8 mouse cellular contexts compared by ENCODE assay signal in the genomic region with DNA sequence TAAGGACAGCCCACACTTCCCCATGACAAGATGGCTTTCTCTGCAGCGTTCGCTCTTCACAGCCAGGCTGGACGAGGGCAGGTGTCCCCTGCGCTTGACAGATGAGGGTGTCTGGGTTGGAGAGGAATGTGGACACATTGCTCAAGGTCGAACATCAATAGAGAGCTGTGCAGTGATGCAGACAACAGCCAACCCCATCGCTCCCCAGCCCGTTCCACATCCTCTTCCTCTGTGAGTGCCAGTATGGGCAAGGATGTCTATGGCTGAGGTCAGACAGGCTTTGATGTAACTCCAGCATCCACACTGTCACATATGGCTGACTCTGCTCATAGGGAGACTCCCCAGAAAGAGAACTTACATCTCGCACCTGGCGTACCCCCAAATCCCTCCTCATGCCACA. TPM values are rescaled to one million over a fixed set of nuclear protein-coding genes. Genes with fewer than 3 reads are reported as not detected.
A peak's percentile ranks its signal among the peaks of the same experiment; 100 is the strongest.
DNase-seq lines count a peak whose midpoint lies in the region; ATAC-seq lines count a peak whose summit lies in the region.

No protein-coding gene starts in this region.

- peak overlapping the region; percentile 49; the same call in 1 of the 2 replicates for H3K4me2 ChIP-seq in heart, embryonic 12.5 days
- peak overlapping the region; percentile 34; the same call in 1 of the 2 replicates for H3K4me2 ChIP-seq in limb, embryonic 12.5 days

- 67% methylated on average over 9 of the region's 9 CpGs for WGBS in heart, embryonic 12.5 days
- 83% methylated on average over 9 of the region's 9 CpGs for WGBS in limb, embryonic 12.5 days

- H3K27ac ChIP-seq in heart, embryonic 12.5 days (ENCODE audit: poor library complexity, severe bottlenecking), result peak overlapping the region; percentile 97
- H3K27ac ChIP-seq in limb, embryonic 12.5 days, result peak overlapping the region; percentile 94

- intact Hi-C loops in heart, postnatal 10 days (cut with DNase I), result loop anchor here (5.0 kb wide), 1 partner anchor 294 kb away; no protein-coding TSS in a partner anchor

- peaks cover 89% of the 10 kb centered on the region for H3K4me1 ChIP-seq in heart, embryonic 12.5 days (replicated peaks)
- H3K4me1 ChIP-seq in limb, embryonic 12.5 days (replicated peaks), result peaks cover 95% of the 10 kb centered on the region

- H3K9ac ChIP-seq in heart, embryonic 12.5 days, result peak overlapping the region; percentile 49
- H3K9ac ChIP-seq in limb, embryonic 12.5 days (replicated peaks), result no peak overlapping the region

- H3K36me3 ChIP-seq in heart, embryonic 12.5 days, result peaks cover 38% of the 10 kb centered on the region
- H3K36me3 ChIP-seq in limb, embryonic 12.5 days, result peaks cover 27% of the 10 kb centered on the region

- no peak overlapping the region for H3K4me3 ChIP-seq in heart, embryonic 12.5 days
- no peak overlapping the region for H3K4me3 ChIP-seq in limb, embryonic 12.5 days (replicated peaks)

- no peak for DNase-seq in heart, postnatal 10 days
- peak; percentile 47 for DNase-seq in thymus, postnatal 0 days (ENCODE audit: low spot score)
- DNase-seq in thymus, postnatal 25 days, result no peak
- no peak for DNase-seq in frontal cortex, postnatal 25 days (ENCODE audit: low spot score in 2 of 2)
- no peak for DNase-seq in right cerebral cortex, postnatal 10 days (ENCODE audit: low spot score in 2 of 2)
- DNase-seq in urinary bladder, postnatal 36 days (ENCODE audit: low spot score in 2 of 2), result no peak

- no peak for ATAC-seq in heart, embryonic 12.5 days (ENCODE audit: insufficient number of reproducible peaks, low FRiP score)
- no peak for ATAC-seq in limb, embryonic 12.5 days (ENCODE audit: insufficient number of reproducible peaks, insufficient read depth, low FRiP score, low TSS enrichment, low read depth)

- H3K9me3 ChIP-seq in heart, embryonic 12.5 days (replicated peaks), result no peaks in the 10 kb centered on the region
- H3K9me3 ChIP-seq in limb, embryonic 12.5 days, result no peaks in the 10 kb centered on the region

- no peaks in the 10 kb centered on the region for H3K27me3 ChIP-seq in heart, embryonic 12.5 days (replicated peaks)
- H3K27me3 ChIP-seq in limb, embryonic 12.5 days, result no peaks in the 10 kb centered on the region

RNA-seq across cellular contexts. Expression of a gene that starts 10.9 kb away (rescaled TPM):
- 9.0 and 9.6 TPM in 2 replicates for polyA plus RNA-seq in heart, embryonic 12.5 days (2016; fragmentation: Nextera tagmentation; extraction: Ambion mirVana)
- 10 to 100 TPM; 53.6 to 56.7 TPM for total RNA-seq in heart, postnatal 10 days (2021)
- polyA plus RNA-seq in thymus, postnatal 0 days (2015; fragmentation: Nextera tagmentation; extraction: Ambion mirVana), result 2.3 and 2.8 TPM in 2 replicates
- 8.4 and 8.6 TPM in 2 replicates for polyA plus RNA-seq in limb, embryonic 12.5 days (2016; fragmentation: Nextera tagmentation; extraction: Ambion mirVana)
